Mouse (Mus musculus) stomach, adult 2 months (tissue): Measurements from ENCODE around the gene Rad1. TPM values are rescaled to one million over a fixed set of nuclear protein-coding genes. Genes with fewer than 3 reads are reported as not detected.

Experiments
- polyA plus RNA-seq: library from polyadenylated mRNA; depleted of rRNA; stranded (reverse); fragments of >200 nt; gene quantifications from 2 replicates; pipeline ENCODE4 v1.2.3, GENCODE M21; 2012; rRNA removed

Rad1 gene
- 1.3 and 1.6 TPM in 2 replicates for polyA plus RNA-seq

DNA sequence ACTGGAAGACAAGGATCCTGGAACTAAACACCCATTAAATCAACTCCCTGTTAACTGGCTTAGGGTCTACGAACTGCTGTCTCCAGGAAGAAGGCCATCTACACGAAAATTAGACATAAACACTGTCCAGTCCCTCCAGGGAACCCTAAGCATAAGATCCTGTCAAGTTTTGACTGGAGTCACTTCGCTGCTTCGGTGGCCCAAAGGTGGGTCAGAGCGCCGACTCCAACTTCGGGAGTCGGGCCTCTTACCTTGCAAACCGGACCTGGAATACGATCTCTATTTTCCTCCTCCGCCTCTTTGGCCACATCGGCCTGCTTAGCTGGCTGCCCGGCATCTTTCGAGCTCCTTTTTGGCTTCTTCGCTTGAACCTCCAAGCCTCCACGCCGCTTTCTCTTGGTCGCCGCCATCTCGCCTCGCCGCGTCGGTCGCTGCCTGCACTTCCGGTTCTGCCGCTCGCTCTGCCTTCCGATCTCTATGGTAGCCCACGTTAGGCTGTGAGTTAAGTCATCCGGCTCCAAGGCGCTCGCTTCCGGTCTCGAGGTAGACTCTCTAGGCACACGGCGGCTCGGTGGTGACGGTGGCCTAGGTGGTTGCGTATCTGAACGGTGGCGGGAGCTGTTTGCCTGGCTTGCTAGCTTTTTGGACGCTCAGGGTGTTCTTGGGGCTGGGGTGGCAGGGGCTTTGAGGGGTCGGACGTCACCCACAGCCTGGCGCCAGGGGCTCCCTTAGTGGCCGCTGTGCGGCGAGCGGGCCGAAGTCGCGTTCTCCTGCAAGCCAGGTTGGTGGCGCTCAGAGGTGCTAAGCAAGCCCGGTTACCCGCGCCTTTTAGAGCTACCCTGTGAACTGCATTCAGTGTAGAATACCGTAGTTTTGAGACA, at the start of gene Rad1, which contains the start of gene Brix1:
TSS of gene Rad1 (plus strand) at position 535 of the 881 bp plus-strand sequence.
TSS of gene Brix1 (minus strand) at position 464 of the 881 bp plus-strand sequence.

DNA sequence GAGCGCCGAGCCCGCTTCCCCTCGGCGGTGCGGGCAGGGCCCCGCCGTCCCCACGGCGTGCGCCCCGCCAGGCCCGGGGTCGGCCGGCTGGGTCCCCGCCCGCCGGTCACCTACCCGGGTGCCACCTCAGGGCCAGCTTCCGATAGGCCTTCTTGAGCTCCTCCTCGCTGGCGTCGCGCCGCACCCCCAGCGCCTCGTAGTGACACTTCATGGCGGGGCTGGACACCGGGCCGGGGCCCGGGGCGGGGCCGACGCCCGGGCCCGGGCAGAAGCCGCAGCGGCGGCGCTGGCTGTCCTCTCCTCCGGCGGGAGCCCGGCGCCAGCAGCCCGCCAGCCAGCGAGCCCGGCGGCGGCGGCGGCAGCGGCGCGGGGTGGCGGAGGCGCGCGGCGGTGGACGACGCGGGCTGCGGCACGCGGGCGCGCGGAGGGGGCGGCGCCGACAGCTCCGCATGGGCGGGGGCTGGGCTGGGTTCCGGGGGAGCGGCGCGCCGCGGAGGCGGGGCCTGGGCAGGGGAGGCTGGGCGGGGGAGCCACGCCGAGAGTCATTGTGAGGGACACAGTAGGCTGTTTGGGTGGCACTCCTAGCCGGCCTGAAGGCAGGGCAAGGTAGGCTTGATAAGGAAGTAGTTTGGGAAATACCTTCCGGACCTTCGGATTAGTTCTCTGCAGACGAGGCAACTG, 15.5 kb upstream of the Rad1 start, which contains the start of gene Dnajc21:
TSS of gene Dnajc21 (minus strand) at position 366 of the 681 bp plus-strand sequence.

Other genes starting within 250 kb of the Rad1 start
- gene Gm21973, start 160.6 kb upstream of the Rad1 start, polyA plus RNA-seq, result not detected in 2 replicates
- not detected in 2 replicates for gene Agxt2, start 127.5 kb upstream of the Rad1 start, polyA plus RNA-seq
- gene Dnajc21, start 15.5 kb upstream of the Rad1 start, polyA plus RNA-seq, result 0.26 and 0.29 TPM in 2 replicates
- gene Brix1, start 71 bp upstream of the Rad1 start, polyA plus RNA-seq, result 0.12 and 0.14 TPM in 2 replicates
- gene Ttc23l, start 72.7 kb downstream of the Rad1 start, polyA plus RNA-seq, result not detected in 2 replicates
- 0.65 and 0.87 TPM in 2 replicates for gene Rai14, start 228.6 kb downstream of the Rad1 start, polyA plus RNA-seq